Mouse (Mus musculus) neural tube, embryonic 12.5 days (tissue): ENCODE results near the gene H2-Q4. TPM values are rescaled to one million over a fixed set of nuclear protein-coding genes. Genes with fewer than 3 reads are reported as not detected.
"Not testable (repeated sequence)": the region's sequence is repeated elsewhere in the genome, so short reads cannot be mapped to it uniquely, and the experiment has no call there.

ENCODE experiments used
- ATAC-seq: fragments of 200-750 bp; cut with Nextera tagmentation; 2 replicates; pipeline ENCODE4 v1.8.0; 2017; ENCODE audit warnings: low read depth, mild to moderate bottlenecking, moderate TSS enrichment, moderate library complexity; ENCODE audit not compliant: low FRiP score
- H3K27ac ChIP-seq: fragments of 300-500 bp; sonication (generic); 2 replicates; pipeline ENCODE4 v1.5.1; 2016
- H3K27me3 ChIP-seq: fragments of 300-500 bp; sonication (generic); replicated peaks from 2 replicates; pipeline ENCODE4 v1.6.1; 2016; ENCODE audit warnings: mild to moderate bottlenecking
- H3K36me3 ChIP-seq: fragments of 300-500 bp; sonication (generic); 2 replicates; pipeline ENCODE4 v1.6.1; 2016; ENCODE audit warnings: mild to moderate bottlenecking
- H3K4me1 ChIP-seq: fragments of 300-500 bp; sonication (generic); 2 replicates; pipeline ENCODE4 v1.6.1; 2016
- H3K4me2 ChIP-seq: fragments of 300-500 bp; sonication (generic); replicated peaks from 2 replicates; pipeline ENCODE4 v1.6.1; 2016; ENCODE audit warnings: mild to moderate bottlenecking
- H3K4me3 ChIP-seq: fragments of 300-500 bp; sonication (generic); 2 replicates; pipeline ENCODE4 v1.5.1; 2016
- H3K9ac ChIP-seq: fragments of 300-500 bp; sonication (generic); 2 replicates; pipeline ENCODE4 v1.6.1; 2016; ENCODE audit warnings: mild to moderate bottlenecking
- H3K9me3 ChIP-seq: fragments of 300-500 bp; sonication (generic); 2 replicates; pipeline ENCODE4 v1.6.1; 2016; ENCODE audit warnings: mild to moderate bottlenecking
- WGBS: fragments of 180-500 bp; shearing (Covaris S2); methylation state at CpG from one replicate; pipeline ENCODE4 v1.1.7; 2016; 5-methylcytosine and 5-hydroxymethylcytosine counted together
- polyA plus RNA-seq: library from polyadenylated mRNA; unstranded; fragments of >200 nt; fragmentation: Nextera tagmentation; extraction: Ambion mirVana; gene quantifications from 2 replicates; pipeline ENCODE4 v1.2.1, GENCODE M21; 2016

The H2-Q4 gene
- 2.7 and 3.2 TPM in 2 replicates for polyA plus RNA-seq

DNA sequence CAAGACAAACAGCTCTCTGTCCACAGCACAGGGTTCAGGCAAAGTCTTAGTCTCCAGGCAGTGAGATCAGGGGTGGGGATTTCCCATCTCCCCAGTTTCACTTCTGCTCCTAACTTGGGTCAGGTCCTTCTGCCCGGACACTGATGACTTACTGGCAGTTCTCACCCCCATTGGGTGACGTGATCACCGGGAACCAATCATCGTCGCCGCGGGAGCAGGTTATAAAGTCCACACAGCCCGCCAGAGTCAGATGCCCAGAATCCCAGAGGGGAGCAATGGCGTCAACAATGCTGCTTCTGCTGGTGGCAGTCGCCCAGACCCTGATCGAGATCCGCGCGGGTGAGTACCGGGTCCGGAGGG, at the start of gene H2-Q4:
Gene H2-Q4 (plus strand): TSS at position 249 of the 360 bp plus-strand sequence.
- no peaks in the 10 kb centered on the region for H3K36me3 ChIP-seq
- 0 out of 2 replicates have a peak, but pooled peaks cover 4% of the 10 kb centered on the region for H3K27me3 ChIP-seq
- peak within 1 kb of the TSS; percentile 54 for H3K4me3 ChIP-seq
- H3K9ac ChIP-seq = peak within 1 kb of the TSS; percentile 59
- ATAC-seq = peak; percentile 90
- no peak within 1 kb of the TSS for H3K27ac ChIP-seq
- H3K4me1 ChIP-seq = 0 out of 2 replicates have a peak, but pooled peaks cover 8% of the 10 kb centered on the region
- WGBS = under 1% methylated on average over 16 of the region's 16 CpGs
- 0 out of 2 replicates have a peak, but pooled peaks cover 3% of the 10 kb centered on the region for H3K9me3 ChIP-seq
- peak within 1 kb of the TSS; percentile 96 for H3K4me2 ChIP-seq

DNA sequence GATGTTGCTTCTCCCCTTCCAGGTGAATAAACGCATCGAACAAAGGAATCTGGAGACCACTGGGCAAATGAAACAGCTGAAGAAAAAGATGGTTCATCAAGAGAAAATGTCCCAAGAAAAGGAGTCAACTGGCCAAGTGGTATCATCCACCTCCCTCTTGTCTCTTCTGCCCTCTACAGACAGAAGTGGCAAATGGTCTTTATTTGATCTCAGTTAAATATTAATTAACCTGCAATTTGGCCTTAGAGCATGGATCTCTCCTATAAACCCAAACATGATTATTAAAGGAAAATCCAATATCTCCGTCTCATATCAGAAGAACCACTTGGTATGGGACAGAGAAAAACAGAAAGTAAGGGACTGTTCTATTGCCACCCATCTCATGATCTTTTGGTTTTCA, 49.7 kb upstream of the H2-Q4 start:
- H3K4me3 ChIP-seq, H3K9ac ChIP-seq, H3K9me3 ChIP-seq, ATAC-seq, H3K4me2 ChIP-seq, H3K36me3 ChIP-seq, H3K27me3 ChIP-seq, H3K27ac ChIP-seq, H3K4me1 ChIP-seq: not testable (repeated sequence)
- WGBS = 57% methylated on average over 3 of the region's 3 CpGs

DNA sequence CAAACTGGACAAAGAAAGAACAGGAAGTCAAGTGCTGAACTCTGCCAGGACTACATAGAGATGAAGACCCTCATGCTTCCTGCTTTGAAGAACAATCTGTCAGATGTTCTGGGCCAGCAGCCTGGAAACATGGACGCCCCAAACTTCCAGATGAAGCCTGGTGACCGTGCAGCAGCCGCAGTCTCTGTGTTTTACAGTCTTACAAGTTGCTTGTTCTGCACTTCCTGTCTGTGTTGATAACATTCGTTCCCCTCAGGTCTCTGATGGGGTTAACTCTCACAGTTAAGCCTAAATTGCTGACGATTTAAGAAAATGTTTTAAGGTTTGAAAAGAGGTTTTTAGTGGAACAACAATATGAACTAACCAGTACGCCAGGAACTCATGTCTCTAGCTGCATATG, 47.9 kb upstream of the H2-Q4 start:
- H3K9ac ChIP-seq, H3K27ac ChIP-seq, H3K4me2 ChIP-seq, H3K9me3 ChIP-seq, H3K4me3 ChIP-seq, ATAC-seq, H3K36me3 ChIP-seq, H3K4me1 ChIP-seq, H3K27me3 ChIP-seq: not testable (repeated sequence)
- 78% methylated on average over 6 of the region's 6 CpGs for WGBS

DNA sequence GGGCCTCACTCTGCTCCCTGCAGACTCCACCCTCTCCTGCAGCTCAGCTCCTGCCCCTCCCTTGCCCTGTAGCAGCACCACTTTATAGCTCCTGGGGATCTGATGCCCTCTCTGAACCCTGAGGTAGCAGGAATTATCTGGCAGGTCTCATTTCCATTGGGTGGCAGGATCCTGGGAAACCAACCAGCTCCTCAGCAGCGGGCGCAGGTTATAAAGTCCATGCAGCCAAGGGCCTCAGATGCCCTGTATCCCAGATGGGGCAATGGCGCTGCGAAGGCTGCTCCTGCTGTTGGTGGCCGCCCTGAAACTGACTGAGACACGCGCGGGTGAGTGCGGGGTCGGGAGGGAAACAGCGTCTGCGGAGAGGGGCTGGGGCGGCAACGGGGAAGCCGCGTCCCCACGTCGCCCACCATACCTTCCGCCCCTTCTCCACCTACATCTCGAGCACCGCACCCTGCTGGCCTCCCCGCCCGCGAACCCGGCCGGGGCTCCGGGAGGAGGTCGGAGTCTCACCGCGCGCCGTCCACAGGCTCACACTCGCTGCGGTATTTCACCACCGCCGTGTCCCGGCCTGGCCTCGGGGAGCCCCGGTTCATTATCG, 37.2 kb upstream of the H2-Q4 start, which contains the start of gene H2-Q2:
Gene H2-Q2 (plus strand): TSS at position 172 of the 601 bp plus-strand sequence.
- H3K4me1 ChIP-seq = peaks cover 6% of the 10 kb centered on the region
- H3K27me3 ChIP-seq = peaks cover 42% of the 10 kb centered on the region
- peak within 1 kb of the TSS; percentile 79 for H3K4me2 ChIP-seq
- WGBS = under 1% methylated on average over 40 of the region's 40 CpGs
- H3K27ac ChIP-seq = no peak within 1 kb of the TSS
- H3K9me3 ChIP-seq = no peaks in the 10 kb centered on the region
- H3K36me3 ChIP-seq = no peaks in the 10 kb centered on the region
- no peak for ATAC-seq
- H3K9ac ChIP-seq = peak within 1 kb of the TSS; percentile 41; the same call in 1 of the 2 replicates
- H3K4me3 ChIP-seq = peak within 1 kb of the TSS; percentile 32

DNA sequence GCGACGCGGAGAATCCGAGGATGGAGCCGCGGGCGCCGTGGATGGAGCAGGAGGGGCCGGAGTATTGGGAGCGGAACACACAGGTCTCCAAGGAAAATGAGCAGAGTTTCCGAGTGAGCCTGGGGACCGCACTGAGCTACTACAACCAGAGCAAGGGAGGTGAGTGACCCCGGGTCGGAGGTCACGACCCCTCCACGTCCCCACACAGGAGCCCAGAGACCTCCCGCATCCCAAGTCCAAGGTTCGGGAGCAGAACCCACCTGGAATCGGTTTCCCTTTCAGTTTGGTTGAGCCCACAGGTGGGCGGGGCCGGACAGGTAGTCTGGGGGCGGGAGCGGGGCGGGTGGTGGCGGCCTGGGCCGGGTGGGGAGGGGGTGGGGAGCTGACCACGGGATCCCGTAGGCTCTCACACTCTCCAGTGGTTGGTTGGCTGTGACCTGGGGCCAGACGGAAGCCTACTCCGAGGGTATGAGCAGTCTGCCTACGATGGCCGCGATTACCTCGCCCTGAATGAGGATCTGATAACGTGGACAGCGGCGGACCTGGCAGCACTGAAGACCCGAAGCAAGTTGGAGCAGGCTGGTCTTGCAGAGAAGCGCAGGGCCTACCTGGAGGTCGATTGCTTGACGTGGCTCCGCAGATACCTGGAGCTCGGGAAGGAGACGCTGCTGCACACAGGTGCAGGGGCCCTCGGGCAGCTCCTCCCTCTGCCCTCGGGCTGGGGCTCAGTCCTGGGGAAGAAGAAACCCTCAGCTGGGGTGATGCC, 36.5 kb upstream of the H2-Q4 start:
- no peak for ATAC-seq
- H3K4me2 ChIP-seq = peak overlapping the region; percentile 79
- H3K9ac ChIP-seq = peak overlapping the region; percentile 41; the same call in 1 of the 2 replicates
- H3K4me3 ChIP-seq = peak overlapping the region; percentile 32
- WGBS = 3% methylated on average over 46 of the region's 46 CpGs
- no peaks in the 10 kb centered on the region for H3K9me3 ChIP-seq
- peaks cover 42% of the 10 kb centered on the region for H3K27me3 ChIP-seq
- no peak overlapping the region for H3K27ac ChIP-seq
- H3K36me3 ChIP-seq = no peaks in the 10 kb centered on the region
- H3K4me1 ChIP-seq = peaks cover 6% of the 10 kb centered on the region

DNA sequence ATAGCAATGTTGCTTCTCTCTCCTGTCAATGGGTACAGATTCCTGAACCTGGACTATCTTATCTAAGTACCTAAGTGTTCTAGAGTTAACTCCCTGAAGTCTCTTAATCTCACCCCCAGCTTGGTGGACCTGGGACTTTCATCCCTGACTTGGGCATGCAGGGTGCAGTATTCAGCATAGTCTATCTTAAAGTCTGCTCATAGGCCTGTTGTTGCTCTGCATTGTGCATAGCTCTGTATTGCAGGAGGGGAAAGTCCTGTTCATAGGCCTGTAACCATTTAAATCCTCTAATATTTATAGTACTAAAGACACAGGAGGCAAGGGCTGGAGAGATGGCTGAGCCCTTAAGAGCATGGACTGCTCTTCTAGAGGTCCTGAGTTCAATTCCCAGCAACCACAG, 31.8 kb upstream of the H2-Q4 start:
- not testable (repeated sequence) for H3K27ac ChIP-seq, H3K4me2 ChIP-seq, H3K4me1 ChIP-seq, H3K4me3 ChIP-seq, H3K36me3 ChIP-seq, H3K9me3 ChIP-seq, H3K9ac ChIP-seq, ATAC-seq
- peaks cover 19% of the 10 kb centered on the region for H3K27me3 ChIP-seq

DNA sequence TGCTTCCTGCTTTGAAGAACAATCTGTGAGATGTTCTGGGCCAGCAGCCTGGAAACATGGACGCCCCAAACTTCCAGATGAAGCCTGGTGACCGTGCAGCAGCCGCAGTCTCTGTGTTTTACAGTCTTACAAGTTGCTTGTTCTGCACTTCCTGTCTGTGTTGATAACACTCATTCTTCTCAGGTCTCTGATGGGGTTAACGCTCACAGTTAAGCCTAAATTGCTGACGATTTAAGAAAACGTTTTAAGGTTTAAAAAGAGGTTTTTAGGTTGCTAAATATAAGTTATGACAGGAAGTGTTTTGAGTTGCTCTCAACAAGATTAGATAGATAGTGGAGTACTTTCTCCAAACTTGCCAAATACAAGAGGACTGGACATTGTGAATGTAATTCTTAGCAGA, 26.1 kb upstream of the H2-Q4 start:
- not testable (repeated sequence) for H3K36me3 ChIP-seq, H3K27me3 ChIP-seq, ATAC-seq, H3K9me3 ChIP-seq, H3K4me3 ChIP-seq, H3K9ac ChIP-seq, H3K4me2 ChIP-seq, H3K4me1 ChIP-seq, H3K27ac ChIP-seq
- 74% methylated on average over 6 of the region's 6 CpGs for whole genome bisulfite sequencing

DNA sequence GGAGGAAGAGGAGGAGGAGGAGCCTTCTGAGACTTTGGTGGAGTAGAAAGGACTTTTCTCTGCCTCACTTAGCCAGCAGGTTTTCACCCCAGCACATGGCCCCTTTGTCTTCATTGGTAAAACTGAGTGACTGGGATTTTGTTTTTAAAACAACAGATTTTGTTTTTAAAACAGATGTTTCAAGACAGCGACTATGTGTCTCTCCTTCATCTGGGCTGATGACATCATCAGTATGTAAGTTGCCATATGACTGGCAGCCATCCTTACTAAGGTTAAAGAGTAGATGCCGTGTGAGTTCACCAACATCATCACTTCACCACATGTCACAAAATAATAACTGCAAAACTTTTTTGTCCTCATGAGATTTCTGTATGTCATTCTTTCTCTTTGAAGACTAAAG, 25.3 kb upstream of the H2-Q4 start:
- Histone ChIP-seq H3K27me3 (peaks cover 6% of the 10 kb centered on the region), H3K9me3 (no peaks in the 10 kb centered on the region), H3K4me1 (peaks cover 4% of the 10 kb centered on the region; the same call in 1 of the 2 replicates), H3K27ac (no peak overlapping the region), H3K4me3 (no peak overlapping the region), H3K4me2 (no peak overlapping the region), H3K36me3 (no peaks in the 10 kb centered on the region), H3K9ac (no peak overlapping the region)
- 78% methylated on average over 2 of the region's 2 CpGs for WGBS
- no peak for ATAC-seq

DNA sequence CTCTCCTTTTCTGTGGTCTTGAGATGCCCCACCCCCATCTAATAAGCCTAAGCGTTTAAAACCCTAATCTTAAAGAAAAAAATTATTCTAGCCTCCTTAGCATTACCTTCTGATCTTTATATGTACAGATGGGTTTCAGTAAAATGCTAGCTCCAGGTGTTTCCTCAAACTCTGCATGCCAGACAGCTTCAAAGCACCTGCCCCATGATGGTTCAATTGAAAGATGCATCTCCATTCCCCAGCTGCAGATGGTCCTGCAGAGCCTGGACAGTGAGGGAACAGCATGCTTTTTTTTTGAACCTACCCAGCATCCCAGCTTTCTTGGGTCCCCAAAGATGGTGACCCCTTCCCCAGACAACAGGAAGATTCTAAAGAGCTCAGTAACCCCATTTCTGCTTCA, 22.3 kb upstream of the H2-Q4 start:
- H3K4me1 ChIP-seq = peaks cover 9% of the 10 kb centered on the region
- no peak for ATAC-seq
- WGBS = 42% methylated on average over 1 of the region's 1 CpGs

DNA sequence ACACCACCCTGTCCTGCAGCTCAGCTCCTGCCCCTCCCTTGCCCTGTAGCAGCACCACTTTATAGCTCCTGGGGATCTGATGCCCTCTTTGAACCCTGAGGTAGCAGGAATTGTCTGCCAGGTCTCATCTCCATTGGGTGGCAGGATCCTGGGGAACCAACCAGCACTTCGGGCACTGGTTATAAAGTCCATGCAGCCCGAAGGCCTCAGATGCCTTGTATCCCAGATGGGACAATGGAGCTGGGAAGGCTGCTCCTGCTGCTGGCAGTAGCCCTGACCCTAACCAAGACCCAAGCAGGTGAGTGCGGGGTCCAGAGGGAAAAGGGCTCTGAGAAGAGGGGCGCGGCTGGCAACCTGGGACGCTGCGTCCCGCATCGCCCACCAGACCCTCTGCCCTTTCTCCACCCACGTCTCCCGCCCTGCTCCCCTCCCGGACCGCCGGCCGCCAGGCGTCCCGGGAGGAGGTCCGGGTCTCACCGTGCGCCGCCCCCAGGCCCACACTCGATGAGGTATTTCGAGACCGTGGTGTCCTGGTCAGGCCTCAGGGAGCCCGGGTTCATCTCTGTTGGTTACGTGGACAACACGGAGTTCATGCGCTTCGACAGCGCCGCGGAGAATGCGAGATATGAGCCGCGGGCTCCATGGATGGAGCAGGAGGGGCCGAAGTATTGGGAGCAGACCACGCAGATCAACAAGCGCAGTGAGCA, 20.5 kb upstream of the H2-Q4 start:
- Histone ChIP-seq H3K9ac (0 out of 2 replicates have a peak overlapping the region, but pooled peaks have one; percentile 40), H3K4me1 (peaks cover 9% of the 10 kb centered on the region), H3K27ac (no peak overlapping the region), H3K9me3 (peaks cover 7% of the 10 kb centered on the region), H3K36me3 (no peaks in the 10 kb centered on the region), H3K4me2 (peak overlapping the region; percentile 74), H3K4me3 (peak overlapping the region; percentile 37), H3K27me3 (peaks cover 15% of the 10 kb centered on the region)
- 8% methylated on average over 38 of the region's 38 CpGs for WGBS
- ATAC-seq = no peak

More for the DNA sequence above, 22.3 kb upstream of the H2-Q4 start:
- H3K4me3 ChIP-seq = no peak overlapping the region
- H3K9me3 ChIP-seq = no peaks in the 10 kb centered on the region
- H3K27ac ChIP-seq = no peak overlapping the region
- H3K36me3 ChIP-seq = no peaks in the 10 kb centered on the region
- no peak overlapping the region for H3K9ac ChIP-seq
- no peak overlapping the region for H3K4me2 ChIP-seq
- peaks cover 15% of the 10 kb centered on the region for H3K27me3 ChIP-seq

DNA sequence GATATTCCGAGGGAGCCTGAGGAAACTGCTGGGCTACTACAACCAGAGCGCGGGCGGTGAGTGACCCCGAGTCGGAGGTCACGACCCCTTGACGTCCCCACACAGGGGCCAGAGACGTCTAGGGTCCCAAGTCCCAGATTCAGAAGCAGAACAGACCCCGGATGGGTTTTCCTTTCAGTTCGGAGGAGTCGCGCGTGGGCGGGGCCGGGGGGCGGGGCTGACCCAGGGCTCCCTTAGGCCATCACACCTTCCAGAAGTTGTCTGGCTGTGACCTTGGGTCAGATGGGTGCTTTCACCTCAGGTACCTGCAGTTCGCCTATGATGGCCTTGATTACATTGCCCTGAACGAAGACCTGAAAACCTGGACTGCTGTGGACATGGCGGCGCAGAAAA, 20.0 kb upstream of the H2-Q4 start:
- Histone ChIP-seq H3K27ac (no peak overlapping the region), H3K9ac (0 out of 2 replicates have a peak overlapping the region, but pooled peaks have one; percentile 40), H3K27me3 (peaks cover 15% of the 10 kb centered on the region), H3K9me3 (peaks cover 7% of the 10 kb centered on the region), H3K4me3 (peak overlapping the region; percentile 37), H3K4me1 (peaks cover 9% of the 10 kb centered on the region), H3K4me2 (peak overlapping the region; percentile 74), H3K36me3 (no peaks in the 10 kb centered on the region)
- 19% methylated on average over 21 of the region's 21 CpGs for WGBS
- ATAC-seq = no peak; the same call in 1 of the 2 replicates
